Mouse (Mus musculus) liver, embryonic 15.5 days (tissue): Measurements from ENCODE around the gene Kidins220. TPM values are rescaled to one million over a fixed set of nuclear protein-coding genes. Genes with fewer than 3 reads are reported as not detected.

Source experiments
- ATAC-seq: fragments of 200-750 bp; cut with Nextera tagmentation; 2 replicates; pipeline ENCODE4 v1.8.0; 2017; ENCODE audit warnings: moderate number of reproducible peaks, mild to moderate bottlenecking, moderate library complexity; ENCODE audit not compliant: insufficient read depth
- H3K27ac ChIP-seq: fragments of 300-500 bp; sonication (generic); replicated peaks from 2 replicates; pipeline ENCODE4 v1.5.1; 2015; ENCODE audit warnings: mild to moderate bottlenecking, inconsistent platforms
- H3K27me3 ChIP-seq: fragments of 300-500 bp; sonication (generic); 2 replicates; pipeline ENCODE4 v1.6.1; 2015; ENCODE audit warnings: mild to moderate bottlenecking, inconsistent platforms
- H3K36me3 ChIP-seq: fragments of 300-500 bp; sonication (generic); replicated peaks from 2 replicates; pipeline ENCODE4 v1.6.1; 2015; ENCODE audit warnings: moderate library complexity, mild to moderate bottlenecking, inconsistent platforms
- H3K4me1 ChIP-seq: fragments of 300-500 bp; sonication (generic); replicated peaks from 2 replicates; pipeline ENCODE4 v1.6.1; 2015; ENCODE audit warnings: inconsistent platforms
- H3K4me2 ChIP-seq: fragments of 300-500 bp; sonication (generic); 2 replicates; pipeline ENCODE4 v1.6.1; 2015; ENCODE audit warnings: moderate library complexity, mild to moderate bottlenecking, inconsistent platforms
- H3K4me3 ChIP-seq: fragments of 300-500 bp; sonication (generic); replicated peaks from 2 replicates; pipeline ENCODE4 v1.5.1; 2015; ENCODE audit warnings: mild to moderate bottlenecking, inconsistent platforms
- H3K9ac ChIP-seq: fragments of 300-500 bp; sonication (generic); 2 replicates; pipeline ENCODE4 v1.6.1; 2015; ENCODE audit warnings: moderate library complexity, mild to moderate bottlenecking, inconsistent platforms
- H3K9me3 ChIP-seq: fragments of 300-500 bp; sonication (generic); replicated peaks from 2 replicates; pipeline ENCODE4 v1.6.1; 2016; ENCODE audit warnings: inconsistent platforms
- WGBS: fragments of 180-500 bp; shearing (Covaris S2); methylation state at CpG from one replicate; pipeline ENCODE4 v1.1.7; 2015; ENCODE audit warnings: mixed read lengths; ENCODE audit not compliant: insufficient replicate concordance; 5-methylcytosine and 5-hydroxymethylcytosine counted together
- polyA plus RNA-seq: library from polyadenylated mRNA; unstranded; fragments of >200 nt; fragmentation: Nextera tagmentation; extraction: Ambion mirVana; gene quantifications from 2 replicates; pipeline ENCODE4 v1.2.1, GENCODE M21; 2015

Gene Kidins220
- polyA plus RNA-seq, 1 experiment from 2014 or later = 7.1 TPM

DNA sequence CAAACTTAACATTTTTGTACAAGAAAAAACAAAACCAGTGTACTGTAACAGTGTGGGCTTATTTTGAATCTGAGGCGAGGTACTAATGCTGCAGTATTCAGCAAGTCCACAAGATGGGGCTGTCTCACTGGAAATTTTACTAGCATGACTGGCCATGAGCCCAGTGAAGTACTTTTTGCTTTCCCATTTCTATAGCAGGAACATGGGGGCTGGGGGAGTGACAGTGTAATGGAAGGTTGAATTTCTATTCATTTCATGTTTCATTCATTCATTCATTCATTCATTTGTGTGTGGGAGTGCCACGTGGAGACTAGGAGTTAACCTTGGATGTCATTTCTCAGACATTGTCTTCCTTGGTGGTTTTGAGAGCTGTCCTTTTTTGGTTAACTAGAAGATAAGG lies 52.7 kb downstream of the Kidins220 start:
- Histone ChIP-seq H3K4me2 (no peak overlapping the region), H3K4me1 (no peaks in the 10 kb centered on the region), H3K4me3 (no peak overlapping the region), H3K27me3 (no peaks in the 10 kb centered on the region), H3K9me3 (no peaks in the 10 kb centered on the region), H3K36me3 (peaks cover 32% of the 10 kb centered on the region), H3K27ac (no peak overlapping the region), H3K9ac (no peak overlapping the region)
- 40% methylated on average over 2 of the region's 2 CpGs for WGBS
- ATAC-seq = no peak

DNA sequence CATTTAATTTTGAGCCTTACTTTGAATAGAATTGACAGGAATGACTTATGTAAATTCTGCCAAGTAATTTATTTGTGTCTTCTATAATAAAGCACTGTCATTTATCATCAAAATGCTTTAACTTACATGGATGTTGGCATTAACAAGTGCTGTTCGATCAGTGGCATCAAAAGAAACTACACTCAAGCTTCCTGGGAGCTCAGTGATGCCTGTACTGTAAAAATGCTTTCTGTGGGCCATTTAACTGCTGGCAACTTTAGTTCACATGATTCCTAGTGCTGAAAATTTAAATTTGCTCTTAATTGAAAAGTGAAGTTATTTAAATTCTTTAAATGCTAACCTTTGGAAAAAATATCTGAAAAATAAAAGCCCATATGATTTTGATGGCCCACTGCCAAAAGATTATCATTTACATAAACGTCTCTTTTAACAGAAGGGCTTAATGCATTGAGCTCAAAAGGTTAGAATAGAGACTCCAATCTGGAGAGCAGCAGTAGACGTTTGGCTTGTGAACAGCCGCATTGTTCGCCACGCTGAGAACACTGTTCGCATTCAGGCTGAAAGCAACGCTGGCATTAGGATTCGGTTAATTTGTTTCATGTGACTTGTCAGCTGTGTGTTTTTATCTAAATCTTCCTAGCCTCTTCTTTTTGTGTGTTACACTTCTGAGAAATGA lies 59.1 kb downstream of the Kidins220 start:
- 72% methylated on average over 9 of the region's 9 CpGs for WGBS

DNA sequence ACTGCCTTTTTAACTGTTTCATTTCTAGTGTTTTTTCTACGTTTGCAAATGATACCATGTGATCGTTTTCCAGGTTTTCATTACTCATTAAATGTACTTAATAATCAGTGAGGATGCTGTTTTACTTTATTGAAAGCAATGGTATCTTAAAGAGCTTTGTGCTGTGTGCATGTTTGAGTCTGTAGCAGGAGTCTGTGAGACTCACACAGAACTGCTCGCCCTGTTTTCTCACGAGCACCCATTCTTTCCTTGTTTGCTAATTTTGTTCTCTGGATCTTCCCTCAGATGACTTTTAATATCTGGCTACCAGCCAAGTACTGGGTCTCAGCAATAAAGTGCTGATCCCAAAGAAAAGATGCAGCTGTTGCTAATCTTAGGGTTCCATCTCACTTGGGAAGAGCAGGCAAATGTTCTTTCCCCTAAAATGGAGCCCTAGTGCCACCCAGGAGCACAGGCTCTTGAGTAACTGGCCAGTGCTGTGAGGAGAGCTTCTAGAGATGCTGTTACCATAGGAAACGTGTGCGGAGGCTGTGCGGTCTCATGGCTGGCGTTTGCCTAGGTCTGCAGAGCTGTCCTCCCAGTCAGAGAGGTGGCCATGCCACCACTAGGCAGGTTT lies 59.7 kb downstream of the Kidins220 start:
- no peaks in the 10 kb centered on the region for H3K27me3 ChIP-seq
- no peak overlapping the region for H3K27ac ChIP-seq
- 73% methylated on average over 8 of the region's 8 CpGs for WGBS
- H3K4me3 ChIP-seq = no peak overlapping the region
- H3K36me3 ChIP-seq = peaks cover 26% of the 10 kb centered on the region
- no peaks in the 10 kb centered on the region for H3K4me1 ChIP-seq
- no peak overlapping the region for H3K9ac ChIP-seq
- ATAC-seq = no peak
- no peak overlapping the region for H3K4me2 ChIP-seq
- no peaks in the 10 kb centered on the region for H3K9me3 ChIP-seq

More for the DNA sequence above, 59.1 kb downstream of the Kidins220 start:
- Histone ChIP-seq H3K9ac (no peak overlapping the region), H3K4me3 (no peak overlapping the region), H3K27ac (no peak overlapping the region), H3K9me3 (no peaks in the 10 kb centered on the region), H3K4me1 (no peaks in the 10 kb centered on the region), H3K4me2 (no peak overlapping the region), H3K36me3 (peaks cover 24% of the 10 kb centered on the region), H3K27me3 (no peaks in the 10 kb centered on the region)
- no peak for ATAC-seq

DNA sequence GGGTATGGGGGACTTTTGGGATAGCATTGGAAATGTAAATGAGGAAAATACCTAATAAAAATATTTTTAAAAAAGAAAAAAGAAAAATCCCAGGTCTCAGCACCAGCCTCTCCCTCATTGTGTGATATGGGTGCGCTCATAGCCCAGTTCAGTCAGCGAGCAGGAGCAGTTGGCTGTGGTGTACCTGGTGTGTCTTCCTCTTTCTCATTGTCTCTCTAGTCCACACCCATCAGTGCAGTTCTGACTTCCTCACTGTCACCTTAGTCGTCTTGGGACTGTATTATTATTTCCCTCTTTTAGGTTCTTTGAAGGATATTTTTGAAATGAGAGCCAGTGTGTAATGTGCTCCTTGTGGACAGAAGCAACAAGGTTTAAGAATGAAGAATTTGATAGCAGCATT lies 61.3 kb downstream of the Kidins220 start:
- H3K9me3 ChIP-seq = no peaks in the 10 kb centered on the region
- H3K9ac ChIP-seq = no peak overlapping the region
- no peak overlapping the region for H3K27ac ChIP-seq
- H3K36me3 ChIP-seq = peaks cover 23% of the 10 kb centered on the region
- H3K4me2 ChIP-seq = no peak overlapping the region
- H3K27me3 ChIP-seq = no peaks in the 10 kb centered on the region
- no peak for ATAC-seq
- no peak overlapping the region for H3K4me3 ChIP-seq
- 64% methylated on average over 3 of the region's 3 CpGs for WGBS
- H3K4me1 ChIP-seq = no peaks in the 10 kb centered on the region

DNA sequence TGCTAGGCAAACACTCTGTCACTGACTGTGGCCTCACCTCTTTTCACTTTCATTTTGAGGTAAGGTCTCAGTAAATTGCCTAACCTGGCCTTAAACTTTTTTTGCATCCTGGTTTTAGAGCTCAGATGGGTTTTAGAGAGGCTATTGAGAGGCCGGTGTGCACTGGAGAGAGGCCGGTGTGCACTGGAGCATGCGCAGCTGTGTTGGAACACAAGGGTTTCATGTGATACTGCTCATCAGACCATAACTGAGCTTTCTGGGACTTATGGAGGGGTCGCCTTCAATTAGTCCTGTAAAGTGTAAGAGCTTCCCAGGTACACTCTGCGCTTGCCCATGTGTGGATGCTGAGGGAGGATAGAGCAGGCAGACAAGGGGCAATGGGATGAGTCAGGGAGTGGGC lies 62.5 kb downstream of the Kidins220 start:
- Histone ChIP-seq H3K27me3 (no peaks in the 10 kb centered on the region), H3K36me3 (peaks cover 24% of the 10 kb centered on the region), H3K9me3 (no peaks in the 10 kb centered on the region), H3K4me2 (no peak overlapping the region), H3K27ac (no peak overlapping the region), H3K9ac (no peak overlapping the region), H3K4me3 (no peak overlapping the region), H3K4me1 (no peaks in the 10 kb centered on the region)
- no peak for ATAC-seq
- 89% methylated on average over 5 of the region's 5 CpGs for WGBS

DNA sequence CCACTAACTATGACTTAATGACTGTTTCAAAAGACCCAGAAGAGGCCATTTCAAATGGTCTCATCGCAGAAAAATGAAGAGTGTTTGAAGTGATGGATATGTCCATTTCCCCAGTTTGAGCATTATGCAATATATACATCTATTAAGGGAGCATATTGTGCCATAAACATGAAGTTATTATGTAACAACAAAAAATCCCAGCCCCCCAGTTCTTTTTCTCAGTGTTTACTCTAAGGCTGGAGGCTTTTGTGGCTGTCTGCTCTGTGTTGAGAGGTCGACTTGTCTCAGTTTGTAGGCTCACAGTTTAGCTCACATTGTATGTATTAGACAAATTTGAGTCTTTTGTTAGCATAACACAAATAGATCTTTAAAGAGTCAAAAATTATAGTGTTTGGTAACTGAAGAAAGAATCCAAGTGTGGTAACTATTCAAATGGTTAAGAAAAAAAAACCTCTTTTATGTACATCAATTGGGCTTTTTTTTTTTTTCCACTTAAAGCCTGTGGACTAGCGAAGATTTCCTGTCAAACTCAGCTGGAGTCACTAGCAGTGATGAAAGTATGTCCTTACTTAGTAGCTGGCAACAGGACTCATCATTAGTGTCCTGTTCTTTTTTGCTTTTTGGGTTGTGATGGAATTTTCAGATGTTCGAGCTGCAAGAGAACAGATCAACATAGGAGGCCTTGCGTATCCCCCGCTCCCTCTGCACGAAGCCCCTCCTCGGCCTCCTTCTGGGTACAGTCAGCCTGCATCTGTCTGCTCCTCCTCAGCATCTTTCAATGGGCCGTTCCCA lies 63.2 kb downstream of the Kidins220 start:
- H3K4me3 ChIP-seq = no peak overlapping the region
- no peak overlapping the region for H3K4me2 ChIP-seq
- H3K27me3 ChIP-seq = no peaks in the 10 kb centered on the region
- no peak overlapping the region for H3K9ac ChIP-seq
- H3K36me3 ChIP-seq = peaks cover 28% of the 10 kb centered on the region
- no peak for ATAC-seq
- H3K9me3 ChIP-seq = no peaks in the 10 kb centered on the region
- H3K27ac ChIP-seq = no peak overlapping the region
- 83% methylated on average over 9 of the region's 9 CpGs for WGBS
- H3K4me1 ChIP-seq = no peaks in the 10 kb centered on the region

DNA sequence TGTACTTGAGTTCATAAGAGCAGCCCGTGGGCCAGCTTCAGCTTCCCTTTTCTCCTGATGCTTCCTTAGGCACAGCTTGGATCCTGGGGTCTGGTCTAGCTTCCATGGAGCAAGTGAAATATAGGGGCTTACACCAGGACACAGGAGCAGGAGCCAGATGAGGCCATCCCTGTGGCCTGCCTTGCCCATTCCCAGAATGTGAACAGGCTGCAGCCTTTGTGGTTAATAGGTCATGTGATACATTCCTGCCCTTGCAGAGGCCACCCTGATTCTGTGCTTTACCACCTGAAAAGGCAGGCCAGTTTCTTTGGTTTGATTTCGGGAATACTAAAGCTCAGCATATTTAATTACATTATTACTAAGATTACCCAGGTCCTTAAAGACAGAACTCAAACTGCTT lies 69.3 kb downstream of the Kidins220 start:
- H3K36me3 ChIP-seq = peaks cover 34% of the 10 kb centered on the region
- no peaks in the 10 kb centered on the region for H3K9me3 ChIP-seq
- H3K27me3 ChIP-seq = no peaks in the 10 kb centered on the region
- no peak overlapping the region for H3K4me2 ChIP-seq
- no peak overlapping the region for H3K9ac ChIP-seq
- H3K4me3 ChIP-seq = no peak overlapping the region
- 77% methylated on average over 2 of the region's 2 CpGs for WGBS
- ATAC-seq = no peak
- H3K4me1 ChIP-seq = no peaks in the 10 kb centered on the region
- H3K27ac ChIP-seq = no peak overlapping the region

DNA sequence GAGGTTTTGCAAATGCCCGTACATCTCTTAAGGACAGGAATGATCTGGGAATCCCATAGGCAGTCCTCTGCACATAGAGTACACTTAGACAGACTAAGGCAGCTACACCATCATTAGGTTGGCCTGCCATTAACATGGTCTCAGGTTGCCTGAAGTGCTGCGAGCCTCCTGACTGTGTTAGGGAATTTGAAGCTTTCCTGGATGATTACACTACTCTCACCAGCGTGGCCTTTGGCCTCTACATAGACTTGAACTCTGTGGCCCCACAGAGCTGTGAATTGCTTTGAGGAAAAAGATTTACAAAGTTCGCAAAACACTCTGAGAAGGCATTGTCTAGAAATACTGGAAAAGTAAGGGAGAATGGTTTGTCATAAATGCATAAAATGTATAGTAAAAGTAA lies 69.9 kb downstream of the Kidins220 start:
- Histone ChIP-seq H3K9me3 (no peaks in the 10 kb centered on the region), H3K36me3 (peaks cover 34% of the 10 kb centered on the region), H3K4me2 (no peak overlapping the region), H3K27me3 (no peaks in the 10 kb centered on the region), H3K27ac (no peak overlapping the region), H3K4me1 (no peaks in the 10 kb centered on the region), H3K4me3 (no peak overlapping the region), H3K9ac (no peak overlapping the region)
- no peak for ATAC-seq
- 79% methylated on average over 4 of the region's 4 CpGs for WGBS

DNA sequence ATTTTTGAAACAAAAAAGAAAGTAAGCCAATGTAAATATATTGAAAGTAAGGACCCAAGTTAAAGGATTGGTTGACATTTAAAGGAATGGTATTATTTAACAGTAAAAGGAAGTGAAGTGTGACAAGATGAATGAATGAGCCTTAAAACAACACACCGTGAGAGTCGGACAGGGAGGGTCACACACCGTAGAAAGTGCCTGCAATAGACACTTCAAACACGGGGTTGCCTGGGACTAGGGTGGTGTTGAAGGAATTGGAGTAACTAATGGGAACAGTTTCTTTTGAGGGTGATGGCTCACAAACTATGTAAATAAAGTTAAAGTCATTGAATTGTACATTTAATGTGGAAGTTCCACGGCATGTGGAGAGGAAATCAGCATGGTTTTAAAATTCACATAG lies 74.5 kb downstream of the Kidins220 start:
- H3K36me3 ChIP-seq = peaks cover 37% of the 10 kb centered on the region
- no peak overlapping the region for H3K4me2 ChIP-seq
- ATAC-seq = no peak
- no peaks in the 10 kb centered on the region for H3K9me3 ChIP-seq
- no peak overlapping the region for H3K9ac ChIP-seq
- 62% methylated on average over 5 of the region's 5 CpGs for WGBS
- H3K27ac ChIP-seq = no peak overlapping the region
- no peaks in the 10 kb centered on the region for H3K4me1 ChIP-seq
- H3K27me3 ChIP-seq = no peaks in the 10 kb centered on the region
- no peak overlapping the region for H3K4me3 ChIP-seq

DNA sequence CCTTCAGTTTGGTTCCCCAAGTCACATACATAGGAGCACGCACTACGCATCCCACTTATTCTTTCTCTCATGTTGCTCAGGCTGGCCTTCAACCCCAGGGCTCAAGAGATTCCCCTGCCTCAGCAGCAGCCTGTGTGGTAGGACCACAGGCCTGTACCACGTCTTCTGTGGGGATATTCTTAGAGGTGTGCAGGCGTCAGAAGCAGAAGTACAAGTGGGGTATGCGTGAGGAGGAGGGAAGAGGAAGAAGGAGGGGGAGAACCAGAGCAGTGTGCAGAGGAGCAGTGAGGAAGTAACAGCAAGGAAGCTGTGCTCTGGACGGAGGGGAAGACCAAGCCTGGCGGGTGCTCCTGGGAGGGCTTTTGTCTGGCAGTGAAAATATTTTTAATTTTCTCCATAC lies 79.8 kb downstream of the Kidins220 start:
- Histone ChIP-seq H3K4me2 (no peak overlapping the region), H3K36me3 (peaks cover 62% of the 10 kb centered on the region)
- 49% methylated on average over 7 of the region's 7 CpGs for WGBS

DNA sequence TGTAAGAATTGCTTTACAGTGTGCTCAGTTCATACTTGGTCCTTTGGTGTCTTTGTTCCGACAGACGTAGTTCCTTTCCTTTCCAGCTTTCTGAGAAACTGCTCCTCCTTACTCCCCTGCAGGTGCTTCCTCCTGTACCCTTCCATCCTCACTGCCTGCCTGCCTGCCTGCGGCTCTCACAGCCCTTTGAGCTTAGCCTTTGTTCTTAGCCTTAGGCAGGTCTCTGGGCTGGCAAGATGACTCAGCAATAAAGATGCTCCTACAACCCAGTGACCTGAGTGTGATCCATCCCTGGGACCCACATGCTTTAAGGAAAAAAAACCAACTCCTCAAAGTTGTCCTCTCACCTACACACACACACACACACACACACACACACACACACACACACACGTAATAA lies 80.2 kb downstream of the Kidins220 start:
- WGBS = 66% methylated on average over 4 of the region's 4 CpGs
- no peak for ATAC-seq
- no peak overlapping the region for H3K9ac ChIP-seq
- no peak overlapping the region for H3K4me2 ChIP-seq
- H3K4me3 ChIP-seq = no peak overlapping the region
- H3K9me3 ChIP-seq = no peaks in the 10 kb centered on the region
- no peak overlapping the region for H3K27ac ChIP-seq
- peaks cover 62% of the 10 kb centered on the region for H3K36me3 ChIP-seq
- no peaks in the 10 kb centered on the region for H3K27me3 ChIP-seq
- H3K4me1 ChIP-seq = no peaks in the 10 kb centered on the region

More for the DNA sequence above, 79.8 kb downstream of the Kidins220 start:
- Histone ChIP-seq H3K27ac (no peak overlapping the region), H3K4me3 (no peak overlapping the region), H3K27me3 (no peaks in the 10 kb centered on the region), H3K4me1 (no peaks in the 10 kb centered on the region), H3K9me3 (no peaks in the 10 kb centered on the region), H3K9ac (no peak overlapping the region)
- no peak for ATAC-seq
